Mouse (Mus musculus): Measurements from ENCODE around the gene Gbgt1. TPM values are rescaled to one million over a fixed set of nuclear protein-coding genes. Genes with fewer than 3 reads are reported as not detected.
A peak's percentile ranks its signal among the peaks of the same experiment; 100 is the strongest.

Gbgt1 gene
- polyA plus RNA-seq, 1 experiment, result 1.5 TPM

DNA sequence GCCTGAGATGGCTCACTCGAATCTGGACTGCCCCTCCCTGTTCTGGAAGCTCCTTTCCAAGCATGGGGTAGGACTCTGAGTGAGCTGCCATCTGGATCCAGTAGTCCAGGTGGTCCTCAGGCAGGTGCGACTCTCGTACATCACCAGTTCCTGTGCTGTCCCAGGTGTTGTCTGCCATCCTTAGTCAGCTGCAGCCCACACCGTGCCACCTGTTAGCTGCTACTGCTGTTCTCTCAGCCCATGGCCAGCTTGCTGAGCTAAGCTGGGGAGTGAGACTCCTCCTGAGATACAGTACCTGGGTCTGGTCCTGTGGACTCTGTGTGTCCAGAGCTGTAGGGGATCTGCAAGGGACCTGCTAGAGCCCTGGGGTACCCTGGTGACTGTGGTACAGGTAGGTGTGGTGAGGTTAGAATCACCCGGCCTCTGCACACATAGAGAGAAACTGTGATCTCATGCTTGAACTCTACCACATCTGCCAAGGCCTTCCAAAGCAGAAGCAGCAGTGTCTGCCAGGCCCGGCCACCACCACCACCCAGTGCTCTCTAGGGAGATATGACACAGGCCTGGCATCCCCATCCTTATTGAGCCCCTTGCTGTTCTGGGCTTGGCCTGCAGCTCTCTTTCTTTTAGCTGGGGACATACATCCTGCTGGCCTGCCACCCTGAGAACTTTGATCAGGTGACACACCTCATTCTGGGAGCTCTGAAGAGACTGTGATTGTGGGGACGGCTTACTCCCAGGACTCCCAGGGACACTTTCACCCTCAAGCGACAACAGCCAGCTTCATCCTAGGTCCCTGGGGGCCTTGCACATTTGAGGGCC is 41.5 kb downstream of the Gbgt1 start:
- 13% methylated on average over 8 of the region's 8 CpGs for WGBS
- Histone ChIP-seq H3K27ac (ENCODE audit: insufficient read depth, low read length) (peak overlapping the region; percentile 91), H3K4me1 (ENCODE audit: control insufficient read depth, insufficient read depth, low read length) (peaks cover 74% of the 10 kb centered on the region), H3K27me3 (ENCODE audit: control insufficient read depth, insufficient read depth, low read length) (no peaks in the 10 kb centered on the region), H3K4me3 (replicated peaks; ENCODE audit: insufficient read depth, low read depth, low read length) (no peak overlapping the region)
- no peak for TF ChIP-seq CTCF (IDR thresholded peaks at IDR 0.05; ENCODE audit: borderline replicate concordance, insufficient read depth, low read depth, low read length)
- no peak for TF ChIP-seq POLR2A (IDR thresholded peaks at IDR 0.05; ENCODE audit: borderline replicate concordance, insufficient read depth, low read length)
- peak in 1 of 2 experiments; percentile 61 for DNase-seq

- Histone ChIP-seq H3K27me3 (ENCODE audit: control insufficient read depth, insufficient read depth, low read length) (no peaks in the 10 kb centered on the region), H3K27ac (ENCODE audit: insufficient read depth, low read length) (peak overlapping the region; percentile 80), H3K4me1 (ENCODE audit: control insufficient read depth, insufficient read depth, low read length) (peaks cover 80% of the 10 kb centered on the region), H3K4me3 (replicated peaks; ENCODE audit: insufficient read depth, low read depth, low read length) (no peak overlapping the region)
- 0% methylated on average over 1 of the region's 1 CpGs for WGBS
- DNase-seq, result peak in 1 of 2 experiments; percentile 71
- TF ChIP-seq POLR2A (IDR thresholded peaks at IDR 0.05; ENCODE audit: borderline replicate concordance, insufficient read depth, low read length), result no peak
- no peak for TF ChIP-seq CTCF (IDR thresholded peaks at IDR 0.05; ENCODE audit: borderline replicate concordance, insufficient read depth, low read depth, low read length)
Measured at GRCm38 (mm10) chr2:28538817-28539128, 42.1 kb downstream of the Gbgt1 start.

DNA sequence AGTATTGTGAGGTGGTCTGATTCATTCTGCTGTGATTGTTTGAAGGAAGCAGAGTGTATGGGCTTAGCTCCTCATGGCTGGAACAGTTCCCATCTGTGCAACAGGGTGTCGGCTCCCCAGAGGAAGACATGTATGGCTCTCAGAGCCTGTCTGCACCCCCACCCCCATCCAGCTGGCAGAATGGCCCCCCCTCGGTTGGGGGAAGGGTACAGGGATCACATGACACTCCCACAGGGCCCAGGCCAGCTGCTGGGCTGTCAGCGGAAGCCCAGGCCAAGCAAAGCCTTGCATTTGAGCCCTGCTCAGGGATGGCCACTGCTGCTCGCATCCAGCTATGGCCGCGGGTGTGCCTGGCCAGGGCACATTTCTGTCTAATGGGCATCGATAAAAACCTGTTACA is 42.5 kb downstream of the Gbgt1 start:
- Histone ChIP-seq H3K27ac (ENCODE audit: insufficient read depth, low read length) (peak overlapping the region; percentile 80), H3K4me3 (replicated peaks; ENCODE audit: insufficient read depth, low read depth, low read length) (no peak overlapping the region), H3K27me3 (ENCODE audit: control insufficient read depth, insufficient read depth, low read length) (no peaks in the 10 kb centered on the region), H3K4me1 (ENCODE audit: control insufficient read depth, insufficient read depth, low read length) (peaks cover 84% of the 10 kb centered on the region)
- DNase-seq, result peak in 1 of 2 experiments; percentile 58
- TF ChIP-seq CTCF (IDR thresholded peaks at IDR 0.05; ENCODE audit: borderline replicate concordance, insufficient read depth, low read depth, low read length) (no peak), POLR2A (IDR thresholded peaks at IDR 0.05; ENCODE audit: borderline replicate concordance, insufficient read depth, low read length) (no peak)
- WGBS, result 10% methylated on average over 7 of the region's 7 CpGs

GRCm38 (mm10) chr2:28539949-28540348 is 43.3 kb downstream of the Gbgt1 start:
- Histone ChIP-seq H3K27ac (ENCODE audit: insufficient read depth, low read length) (peak overlapping the region; percentile 80), H3K4me1 (ENCODE audit: control insufficient read depth, insufficient read depth, low read length) (peaks cover 89% of the 10 kb centered on the region), H3K27me3 (ENCODE audit: control insufficient read depth, insufficient read depth, low read length) (no peaks in the 10 kb centered on the region), H3K4me3 (replicated peaks; ENCODE audit: insufficient read depth, low read depth, low read length) (no peak overlapping the region)
- DNase-seq, result no peak
- WGBS, result 26% methylated on average over 2 of the region's 2 CpGs
- no peak for TF ChIP-seq POLR2A (IDR thresholded peaks at IDR 0.05; ENCODE audit: borderline replicate concordance, insufficient read depth, low read length)
- TF ChIP-seq CTCF (IDR thresholded peaks at IDR 0.05; ENCODE audit: borderline replicate concordance, insufficient read depth, low read depth, low read length), result no peak

GRCm38 (mm10) chr2:28540587-28541227 is 44.0 kb downstream of the Gbgt1 start:
- H3K27me3 ChIP-seq (ENCODE audit: control insufficient read depth, insufficient read depth, low read length), result no peaks in the 10 kb centered on the region
- 72% methylated on average over 8 of the region's 8 CpGs for WGBS
- DNase-seq, result no peak
- H3K4me3 ChIP-seq (replicated peaks; ENCODE audit: insufficient read depth, low read depth, low read length), result no peak overlapping the region
- H3K27ac ChIP-seq (ENCODE audit: insufficient read depth, low read length), result 0 out of 2 replicates have a peak overlapping the region, but pooled peaks have one; percentile 80
- peaks cover 95% of the 10 kb centered on the region for H3K4me1 ChIP-seq (ENCODE audit: control insufficient read depth, insufficient read depth, low read length)
- TF ChIP-seq CTCF (IDR thresholded peaks at IDR 0.05; ENCODE audit: borderline replicate concordance, insufficient read depth, low read depth, low read length) (no peak), POLR2A (IDR thresholded peaks at IDR 0.05; ENCODE audit: borderline replicate concordance, insufficient read depth, low read length) (no peak)

DNA sequence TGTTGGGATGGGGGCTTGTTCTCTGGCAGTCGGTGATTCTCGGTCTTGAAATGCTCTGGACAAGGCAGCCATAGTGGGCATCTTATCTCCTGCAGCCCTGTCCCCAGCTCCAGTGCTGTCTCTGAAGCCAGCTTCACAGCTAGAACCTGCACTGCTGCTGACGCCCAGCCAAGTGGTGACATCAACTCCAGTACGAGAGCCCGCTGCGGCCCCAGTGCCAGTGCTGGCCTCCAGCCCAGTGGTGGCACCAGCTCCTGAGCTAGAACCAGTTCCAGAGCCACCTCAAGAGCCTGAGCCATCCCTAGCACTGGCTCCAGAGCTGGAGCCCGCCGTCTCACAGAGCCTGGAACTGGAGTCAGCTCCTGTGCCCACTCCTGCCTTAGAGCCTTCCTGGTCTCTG is 47.2 kb downstream of the Gbgt1 start:
- peak; percentile 96 to 97 for DNase-seq
- peak overlapping the region; percentile 71 for H3K27ac ChIP-seq (ENCODE audit: insufficient read depth, low read length)

DNA sequence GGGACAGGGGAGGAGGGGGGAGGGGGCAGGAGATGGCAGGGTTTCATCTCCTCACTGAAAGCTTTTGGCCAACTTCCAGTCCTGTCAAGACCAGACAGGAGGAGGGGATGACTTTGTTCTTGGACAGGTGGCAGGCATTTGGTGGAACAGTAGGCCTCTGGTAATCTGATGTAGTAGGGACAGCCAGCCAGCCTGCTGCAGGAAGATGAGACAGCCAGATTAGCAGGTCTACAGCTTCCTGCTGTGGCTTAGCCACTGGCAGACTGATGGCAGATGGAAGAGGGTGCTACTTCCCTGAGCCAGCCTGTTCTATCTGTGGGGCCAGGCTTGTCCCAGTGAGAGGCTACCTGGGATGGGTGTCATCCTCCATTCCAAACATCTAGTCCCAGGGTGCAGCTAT is 49.3 kb downstream of the Gbgt1 start:
- no peak overlapping the region for H3K4me3 ChIP-seq (replicated peaks; ENCODE audit: insufficient read depth, low read depth, low read length)
- TF ChIP-seq CTCF (IDR thresholded peaks at IDR 0.05; ENCODE audit: borderline replicate concordance, insufficient read depth, low read depth, low read length), result no peak
- no peak for TF ChIP-seq POLR2A (IDR thresholded peaks at IDR 0.05; ENCODE audit: borderline replicate concordance, insufficient read depth, low read length)
- peaks cover 65% of the 10 kb centered on the region for H3K4me1 ChIP-seq (ENCODE audit: control insufficient read depth, insufficient read depth, low read length)
- no peaks in the 10 kb centered on the region for H3K27me3 ChIP-seq (ENCODE audit: control insufficient read depth, insufficient read depth, low read length)
- H3K27ac ChIP-seq (ENCODE audit: insufficient read depth, low read length), result peak overlapping the region; percentile 73
- DNase-seq, result peak; percentile 70 to 81

More for the DNA sequence above, 47.2 kb downstream of the Gbgt1 start:
- whole genome bisulfite sequencing, result 4% methylated on average over 8 of the region's 8 CpGs
- no peak for TF ChIP-seq CTCF (IDR thresholded peaks at IDR 0.05; ENCODE audit: borderline replicate concordance, insufficient read depth, low read depth, low read length)
- no peak for TF ChIP-seq POLR2A (IDR thresholded peaks at IDR 0.05; ENCODE audit: borderline replicate concordance, insufficient read depth, low read length)
- H3K4me3 ChIP-seq (replicated peaks; ENCODE audit: insufficient read depth, low read depth, low read length), result no peak overlapping the region
- peaks cover 85% of the 10 kb centered on the region for H3K4me1 ChIP-seq (ENCODE audit: control insufficient read depth, insufficient read depth, low read length)
- no peaks in the 10 kb centered on the region for H3K27me3 ChIP-seq (ENCODE audit: control insufficient read depth, insufficient read depth, low read length)

- 23% methylated on average over 6 of the region's 6 CpGs for WGBS
- DNase-seq, result peak in 1 of 2 experiments; percentile 41
Measured at GRCm38 (mm10) chr2:28546560-28546959, 49.9 kb downstream of the Gbgt1 start.

More at GRCm38 (mm10) chr2:28546560-28546959, 49.9 kb downstream of the Gbgt1 start:
- Histone ChIP-seq H3K4me1 (ENCODE audit: control insufficient read depth, insufficient read depth, low read length) (peaks cover 60% of the 10 kb centered on the region), H3K27ac (ENCODE audit: insufficient read depth, low read length) (peak overlapping the region; percentile 73), H3K4me3 (replicated peaks; ENCODE audit: insufficient read depth, low read depth, low read length) (no peak overlapping the region), H3K27me3 (ENCODE audit: control insufficient read depth, insufficient read depth, low read length) (no peaks in the 10 kb centered on the region)
- TF ChIP-seq POLR2A (IDR thresholded peaks at IDR 0.05; ENCODE audit: borderline replicate concordance, insufficient read depth, low read length), result no peak
- TF ChIP-seq CTCF (IDR thresholded peaks at IDR 0.05; ENCODE audit: borderline replicate concordance, insufficient read depth, low read depth, low read length), result no peak

Data from cerebellum, adult 2 months (tissue).